Mouse (Mus musculus): Measurements from ENCODE around the gene Rab22a. TPM values are rescaled to one million over a fixed set of nuclear protein-coding genes. Genes with fewer than 3 reads are reported as not detected.
A peak's percentile ranks its signal among the peaks of the same experiment; 100 is the strongest.

Rab22a gene
- polyA plus RNA-seq, 1 experiment from 2014 or later: 36.4 TPM

DNA sequence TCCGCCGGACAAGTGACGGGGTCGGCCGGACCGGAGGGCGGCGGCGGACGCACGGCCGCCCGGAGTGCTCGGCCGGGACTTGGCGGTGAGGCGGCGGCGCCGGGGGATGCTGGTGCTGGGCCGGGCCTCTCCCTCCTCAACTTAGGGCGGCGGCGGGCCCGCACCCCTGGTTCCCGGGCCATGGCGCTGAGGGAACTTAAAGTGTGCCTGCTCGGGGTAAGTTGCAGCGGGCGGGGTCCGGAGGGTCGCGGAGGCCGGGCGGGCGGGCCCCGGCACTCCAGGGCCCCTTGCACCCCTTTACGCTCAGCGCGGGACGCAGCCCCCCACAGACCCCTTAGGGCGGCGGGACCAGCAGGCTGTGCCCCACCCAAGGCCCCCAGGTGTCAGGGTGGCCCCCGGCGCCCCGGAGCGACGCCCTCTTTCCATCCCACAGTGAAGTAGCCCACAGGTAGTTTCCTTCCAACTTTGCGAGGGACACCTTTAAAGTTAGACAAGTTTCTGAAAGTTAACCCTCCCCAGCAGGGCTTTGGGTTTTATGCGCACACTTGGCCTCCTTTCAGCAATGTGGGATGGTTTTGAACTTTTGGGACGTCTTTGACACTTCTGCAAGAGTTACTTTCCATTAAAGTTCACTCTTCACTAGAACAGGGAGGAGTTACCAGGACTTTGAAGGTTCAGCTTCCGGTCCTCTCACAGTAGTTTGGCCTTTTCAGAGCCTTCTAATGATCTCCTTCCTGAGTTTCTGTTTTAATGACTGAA is 545 bp downstream of the Rab22a start:
- Histone ChIP-seq H3K36me3 (ENCODE audit: control insufficient read depth, insufficient read depth, low read length) (peaks cover 25% of the 10 kb centered on the region), H3K27me3 (replicated peaks; ENCODE audit: control insufficient read depth, insufficient read depth, low read length) (no peaks in the 10 kb centered on the region), H3K4me2 (ENCODE audit: low read length) (peak overlapping the region; percentile 77), H3K27ac (ENCODE audit: low read depth, low read length) (no peak overlapping the region), H3K9me3 (replicated peaks; ENCODE audit: control insufficient read depth, low read length) (no peaks in the 10 kb centered on the region), H3K4me1 (ENCODE audit: control insufficient read depth, insufficient read depth, low read length) (peaks cover 18% of the 10 kb centered on the region), H3K4me3 (ENCODE audit: low read depth, low read length) (peak overlapping the region; percentile 88), H3K9ac (ENCODE audit: low read length) (peak overlapping the region; percentile 81)
- no peak for DNase-seq (ENCODE audit: low spot score)
- ATAC-seq: peak; percentile 75
- under 1% methylated on average over 52 of the region's 52 CpGs for WGBS

DNA sequence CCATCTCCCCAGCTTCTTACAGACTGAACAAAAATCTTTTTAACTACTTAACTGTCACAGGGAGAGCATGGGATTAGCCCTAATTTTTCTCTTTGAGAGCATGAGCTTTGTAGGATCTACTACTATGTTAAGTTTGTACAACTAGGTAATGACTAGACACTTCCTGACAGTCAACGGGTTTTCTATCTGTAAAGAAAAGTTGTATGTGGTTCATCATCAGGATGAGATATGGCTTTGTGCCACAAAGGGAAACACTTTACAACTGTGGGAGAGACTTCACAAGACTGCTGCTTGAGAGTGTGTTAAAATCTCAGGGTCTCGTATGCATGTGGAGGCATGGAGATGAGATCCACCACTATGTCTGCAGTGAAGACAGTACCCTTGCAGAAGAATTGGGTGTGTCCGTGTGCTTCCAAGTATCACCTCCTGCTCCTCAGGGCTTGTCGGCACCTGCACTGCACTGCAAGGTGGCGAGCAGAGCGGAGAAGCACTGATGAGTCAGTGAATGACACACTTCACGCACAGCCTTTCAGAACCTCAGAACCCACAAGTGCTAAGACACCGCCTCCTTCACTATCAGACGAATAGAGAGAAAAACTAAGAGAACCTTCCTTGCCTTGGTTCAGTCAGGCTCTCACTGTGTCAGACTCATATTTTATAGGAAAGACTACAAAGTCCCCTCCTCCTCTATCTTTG is 2.8 kb downstream of the Rab22a start:
- H3K27ac ChIP-seq (ENCODE audit: low read depth, low read length): no peak overlapping the region
- WGBS: 95% methylated on average over 9 of the region's 9 CpGs
- no peak overlapping the region for H3K4me3 ChIP-seq (ENCODE audit: low read depth, low read length)
- H3K9ac ChIP-seq (ENCODE audit: low read length): no peak overlapping the region
- no peak overlapping the region for H3K4me2 ChIP-seq (ENCODE audit: low read length)
- H3K36me3 ChIP-seq (ENCODE audit: control insufficient read depth, insufficient read depth, low read length): peaks cover 34% of the 10 kb centered on the region
- H3K27me3 ChIP-seq (replicated peaks; ENCODE audit: control insufficient read depth, insufficient read depth, low read length): no peaks in the 10 kb centered on the region
- DNase-seq (ENCODE audit: low spot score) (no peak), ATAC-seq (no peak)
- H3K9me3 ChIP-seq (replicated peaks; ENCODE audit: control insufficient read depth, low read length): no peaks in the 10 kb centered on the region
- H3K4me1 ChIP-seq (ENCODE audit: control insufficient read depth, insufficient read depth, low read length): peaks cover 18% of the 10 kb centered on the region

DNA sequence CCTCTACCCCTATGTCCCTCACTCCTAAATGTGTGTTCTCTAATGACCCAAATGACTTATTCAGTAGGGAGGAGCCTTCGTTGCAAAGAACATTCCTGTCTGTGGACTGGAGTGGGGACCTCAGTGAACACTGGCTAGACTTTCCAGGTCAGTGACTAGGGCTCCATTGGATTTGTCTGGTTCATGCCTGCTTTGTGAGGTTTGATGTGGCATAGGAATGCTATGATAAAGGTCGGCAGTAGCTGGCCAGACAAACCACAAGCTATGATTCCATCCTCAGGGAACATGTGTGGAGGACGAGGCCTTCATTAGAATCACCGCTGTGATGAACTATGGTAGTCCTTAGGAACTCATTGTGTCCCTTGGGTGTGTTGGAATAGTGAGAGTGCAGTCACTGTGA is 5.2 kb downstream of the Rab22a start:
- Histone ChIP-seq H3K9ac (ENCODE audit: low read length) (no peak overlapping the region), H3K4me2 (ENCODE audit: low read length) (no peak overlapping the region), H3K9me3 (replicated peaks; ENCODE audit: control insufficient read depth, low read length) (no peaks in the 10 kb centered on the region), H3K27ac (ENCODE audit: low read depth, low read length) (no peak overlapping the region), H3K36me3 (ENCODE audit: control insufficient read depth, insufficient read depth, low read length) (peaks cover 34% of the 10 kb centered on the region), H3K27me3 (replicated peaks; ENCODE audit: control insufficient read depth, insufficient read depth, low read length) (no peaks in the 10 kb centered on the region), H3K4me3 (ENCODE audit: low read depth, low read length) (no peak overlapping the region), H3K4me1 (ENCODE audit: control insufficient read depth, insufficient read depth, low read length) (peaks cover 10% of the 10 kb centered on the region; the same call in 1 of the 2 replicates)
- ATAC-seq (no peak), DNase-seq (ENCODE audit: low spot score) (no peak)
- WGBS: 92% methylated on average over 4 of the region's 4 CpGs

DNA sequence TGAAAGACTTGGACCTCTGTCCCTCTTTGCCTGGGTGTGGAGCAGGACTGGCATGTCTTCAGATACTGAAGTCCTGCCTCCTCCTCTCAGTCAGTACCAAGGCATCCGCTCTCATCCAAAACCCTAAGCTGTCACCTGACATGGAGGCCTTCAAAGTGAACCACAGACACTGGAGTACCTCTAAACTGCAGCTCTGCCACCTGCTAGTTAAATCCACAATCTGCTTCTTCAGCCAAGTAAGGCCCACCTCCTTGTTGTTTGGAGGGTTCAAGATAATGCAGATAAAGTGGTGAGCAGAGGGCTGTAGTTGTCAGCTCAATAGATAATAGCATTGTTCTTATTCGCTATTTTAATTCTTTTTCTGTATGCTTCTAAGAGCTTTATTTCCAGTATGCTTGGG is 5.7 kb downstream of the Rab22a start:
- H3K36me3 ChIP-seq (ENCODE audit: control insufficient read depth, insufficient read depth, low read length): peaks cover 34% of the 10 kb centered on the region
- no peak overlapping the region for H3K4me3 ChIP-seq (ENCODE audit: low read depth, low read length)
- H3K4me1 ChIP-seq (ENCODE audit: control insufficient read depth, insufficient read depth, low read length): peaks cover 8% of the 10 kb centered on the region; the same call in 1 of the 2 replicates
- H3K9ac ChIP-seq (ENCODE audit: low read length): no peak overlapping the region
- H3K9me3 ChIP-seq (replicated peaks; ENCODE audit: control insufficient read depth, low read length): no peaks in the 10 kb centered on the region
- DNase-seq (ENCODE audit: low spot score): no peak
- H3K4me2 ChIP-seq (ENCODE audit: low read length): no peak overlapping the region
- no peak for ATAC-seq
- H3K27ac ChIP-seq (ENCODE audit: low read depth, low read length): no peak overlapping the region
- WGBS: 93% methylated on average over 2 of the region's 2 CpGs
- no peaks in the 10 kb centered on the region for H3K27me3 ChIP-seq (replicated peaks; ENCODE audit: control insufficient read depth, insufficient read depth, low read length)

DNA sequence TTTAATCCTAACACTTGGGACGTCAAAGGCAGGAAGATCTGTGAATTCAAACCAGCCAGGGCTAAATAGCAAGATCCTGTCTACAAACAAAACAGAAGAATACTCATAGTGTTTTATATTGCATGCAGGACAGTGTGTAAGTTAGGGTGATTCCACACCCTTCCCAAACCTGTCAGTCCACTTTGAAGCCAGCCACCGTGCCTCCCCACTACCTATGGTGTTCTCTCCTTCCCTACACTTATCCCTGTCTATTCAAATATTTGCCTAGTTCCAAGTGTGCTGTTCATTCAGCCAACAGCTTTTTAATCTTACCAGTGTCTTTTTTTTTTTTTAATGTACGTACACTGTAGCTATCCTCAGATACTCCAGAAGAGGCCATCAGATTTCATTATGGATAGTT is 7.3 kb downstream of the Rab22a start:
- 95% methylated on average over 3 of the region's 3 CpGs for WGBS
- DNase-seq (ENCODE audit: low spot score): no peak
- no peak overlapping the region for H3K27ac ChIP-seq (ENCODE audit: low read depth, low read length)
- no peaks in the 10 kb centered on the region for H3K27me3 ChIP-seq (replicated peaks; ENCODE audit: control insufficient read depth, insufficient read depth, low read length)
- no peaks in the 10 kb centered on the region for H3K9me3 ChIP-seq (replicated peaks; ENCODE audit: control insufficient read depth, low read length)
- H3K36me3 ChIP-seq (ENCODE audit: control insufficient read depth, insufficient read depth, low read length): peaks cover 34% of the 10 kb centered on the region
- no peak overlapping the region for H3K4me3 ChIP-seq (ENCODE audit: low read depth, low read length)
- no peaks in the 10 kb centered on the region for H3K4me1 ChIP-seq (ENCODE audit: control insufficient read depth, insufficient read depth, low read length)
- H3K4me2 ChIP-seq (ENCODE audit: low read length): no peak overlapping the region
- H3K9ac ChIP-seq (ENCODE audit: low read length): no peak overlapping the region
- ATAC-seq: no peak

DNA sequence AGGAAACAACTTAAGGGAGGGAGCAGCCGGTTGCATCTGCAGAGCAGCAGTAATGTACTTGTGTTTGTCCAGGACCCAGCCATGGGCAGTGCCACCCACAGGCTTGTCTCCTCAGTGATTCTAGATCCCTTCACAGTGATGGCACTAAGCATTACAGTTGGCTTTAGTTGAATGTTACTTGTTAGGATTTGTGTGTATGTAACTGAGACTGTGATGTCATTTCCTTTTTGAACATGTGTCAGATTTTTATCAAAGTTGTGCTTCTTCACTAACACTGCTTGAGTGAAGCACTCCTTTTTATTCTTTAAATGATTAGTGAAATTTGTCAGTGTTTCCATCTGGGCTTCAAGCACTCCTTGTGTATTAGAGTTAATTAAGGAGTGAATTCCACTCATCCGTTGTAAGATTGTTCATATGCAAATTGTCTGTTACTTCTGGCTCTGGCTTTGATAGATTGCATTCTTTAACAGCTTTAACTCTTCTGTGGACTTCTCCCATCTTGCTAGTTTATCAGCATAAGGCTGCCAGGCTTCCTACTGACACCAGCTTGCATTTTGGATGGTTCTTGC is 12.9 kb downstream of the Rab22a start:
- ATAC-seq (peak; percentile 34; the same call in 1 of the 2 replicates), DNase-seq (ENCODE audit: low spot score) (peak; percentile 42)
- Histone ChIP-seq H3K4me3 (ENCODE audit: low read depth, low read length) (no peak overlapping the region), H3K9ac (ENCODE audit: low read length) (no peak overlapping the region), H3K27me3 (replicated peaks; ENCODE audit: control insufficient read depth, insufficient read depth, low read length) (no peaks in the 10 kb centered on the region), H3K9me3 (replicated peaks; ENCODE audit: control insufficient read depth, low read length) (no peaks in the 10 kb centered on the region), H3K36me3 (ENCODE audit: control insufficient read depth, insufficient read depth, low read length) (peaks cover 4% of the 10 kb centered on the region; the same call in 1 of the 2 replicates), H3K4me1 (ENCODE audit: control insufficient read depth, insufficient read depth, low read length) (peaks cover 3% of the 10 kb centered on the region), H3K27ac (ENCODE audit: low read depth, low read length) (no peak overlapping the region), H3K4me2 (ENCODE audit: low read length) (no peak overlapping the region)
- WGBS: 47% methylated on average over 2 of the region's 2 CpGs

DNA sequence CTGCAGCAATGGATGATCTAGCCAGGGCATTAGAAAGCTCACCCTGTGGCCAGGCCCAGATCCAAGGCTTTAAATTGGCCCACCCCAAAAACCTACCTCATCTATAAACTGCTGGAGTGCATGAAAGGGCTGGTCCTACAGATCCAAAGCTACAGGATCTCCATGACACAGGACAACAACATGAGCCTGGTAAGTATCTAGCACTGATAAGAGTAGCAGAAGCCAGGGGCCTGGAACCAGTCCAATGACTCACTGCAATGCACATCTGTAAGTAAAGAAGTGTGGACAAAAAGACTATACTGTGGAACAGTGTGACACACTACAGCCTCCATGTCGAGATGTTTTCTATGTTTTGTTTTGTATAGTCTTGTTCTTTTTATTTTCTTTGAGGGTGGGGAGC is 13.9 kb downstream of the Rab22a start:
- ATAC-seq: no peak
- no peak overlapping the region for H3K4me2 ChIP-seq (ENCODE audit: low read length)
- 84% methylated on average over 1 of the region's 1 CpGs for WGBS

DNA sequence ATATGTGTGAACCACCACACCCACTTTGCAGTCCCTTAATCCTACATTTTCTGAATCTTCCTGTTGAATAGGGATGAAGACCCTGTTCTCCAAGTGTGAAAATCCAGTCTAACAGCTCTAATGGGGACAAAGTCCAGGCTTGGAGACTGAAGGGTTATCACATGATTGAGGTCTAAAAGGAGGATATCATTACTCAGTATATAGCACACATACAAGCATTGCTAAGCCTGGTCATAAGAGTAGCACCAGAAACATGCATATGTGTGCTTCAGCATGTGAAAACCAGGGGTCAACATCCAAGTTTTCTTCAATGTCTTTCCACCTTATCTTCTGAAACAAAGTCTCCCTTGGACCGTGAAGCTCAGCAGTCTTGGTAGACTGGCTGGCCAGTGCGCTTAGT is 19.0 kb downstream of the Rab22a start:
- no peak overlapping the region for H3K4me3 ChIP-seq (ENCODE audit: low read depth, low read length)
- WGBS: 93% methylated on average over 2 of the region's 2 CpGs
- H3K9ac ChIP-seq (ENCODE audit: low read length): no peak overlapping the region
- H3K27me3 ChIP-seq (replicated peaks; ENCODE audit: control insufficient read depth, insufficient read depth, low read length): no peaks in the 10 kb centered on the region
- no peak overlapping the region for H3K4me2 ChIP-seq (ENCODE audit: low read length)
- no peaks in the 10 kb centered on the region for H3K9me3 ChIP-seq (replicated peaks; ENCODE audit: control insufficient read depth, low read length)
- H3K27ac ChIP-seq (ENCODE audit: low read depth, low read length): no peak overlapping the region
- H3K36me3 ChIP-seq (ENCODE audit: control insufficient read depth, insufficient read depth, low read length): peaks cover 9% of the 10 kb centered on the region; the same call in 1 of the 2 replicates
- no peak for ATAC-seq
- DNase-seq (ENCODE audit: low spot score): no peak
- no peaks in the 10 kb centered on the region for H3K4me1 ChIP-seq (ENCODE audit: control insufficient read depth, insufficient read depth, low read length)

More for the DNA sequence above, 13.9 kb downstream of the Rab22a start:
- Histone ChIP-seq H3K27me3 (replicated peaks; ENCODE audit: control insufficient read depth, insufficient read depth, low read length) (no peaks in the 10 kb centered on the region), H3K4me1 (ENCODE audit: control insufficient read depth, insufficient read depth, low read length) (peaks cover 3% of the 10 kb centered on the region), H3K27ac (ENCODE audit: low read depth, low read length) (no peak overlapping the region), H3K4me3 (ENCODE audit: low read depth, low read length) (no peak overlapping the region), H3K9me3 (replicated peaks; ENCODE audit: control insufficient read depth, low read length) (no peaks in the 10 kb centered on the region), H3K36me3 (ENCODE audit: control insufficient read depth, insufficient read depth, low read length) (peaks cover 4% of the 10 kb centered on the region; the same call in 1 of the 2 replicates), H3K9ac (ENCODE audit: low read length) (no peak overlapping the region)
- DNase-seq (ENCODE audit: low spot score): no peak

DNA sequence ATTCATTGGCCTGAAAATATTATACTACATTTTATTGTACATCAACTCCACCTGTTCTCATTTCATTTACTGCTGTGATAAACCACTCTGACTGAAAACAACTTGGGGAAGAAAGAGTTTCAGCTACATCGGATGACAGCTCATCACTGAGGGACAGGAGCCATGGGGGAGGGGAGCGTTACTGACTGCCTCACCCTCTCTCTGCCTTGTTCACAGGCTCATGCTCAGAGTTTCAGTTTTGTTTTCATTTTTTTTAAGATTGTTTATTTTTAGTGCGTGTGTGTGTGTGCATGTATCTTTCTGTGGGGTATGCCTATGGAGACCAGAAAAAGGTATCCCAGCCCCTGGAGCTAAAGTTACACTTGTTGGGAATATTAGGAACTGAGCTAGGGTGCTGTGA is 19.7 kb downstream of the Rab22a start:
- Histone ChIP-seq H3K27ac (ENCODE audit: low read depth, low read length) (no peak overlapping the region), H3K27me3 (replicated peaks; ENCODE audit: control insufficient read depth, insufficient read depth, low read length) (no peaks in the 10 kb centered on the region), H3K4me2 (ENCODE audit: low read length) (no peak overlapping the region), H3K4me3 (ENCODE audit: low read depth, low read length) (no peak overlapping the region), H3K9me3 (replicated peaks; ENCODE audit: control insufficient read depth, low read length) (no peaks in the 10 kb centered on the region), H3K9ac (ENCODE audit: low read length) (no peak overlapping the region), H3K36me3 (ENCODE audit: control insufficient read depth, insufficient read depth, low read length) (peaks cover 9% of the 10 kb centered on the region; the same call in 1 of the 2 replicates), H3K4me1 (ENCODE audit: control insufficient read depth, insufficient read depth, low read length) (no peaks in the 10 kb centered on the region)
- WGBS: 74% methylated on average over 3 of the region's 3 CpGs
- ATAC-seq (no peak), DNase-seq (ENCODE audit: low spot score) (no peak)
